Mouse (Mus musculus) midbrain, embryonic 13.5 days (tissue): ENCODE data around the gene Fancb. TPM values are rescaled to one million over a fixed set of nuclear protein-coding genes. Genes with fewer than 3 reads are reported as not detected.

Experiments used
- polyA plus RNA-seq: library from polyadenylated mRNA; unstranded; fragments of >200 nt; fragmentation: Nextera tagmentation; extraction: Ambion mirVana; gene quantifications from 2 replicates; pipeline ENCODE4 v1.2.1, GENCODE M21; 2015

Fancb gene
- polyA plus RNA-seq, 1 experiment from 2014 or later, result 3.8 TPM

Other genes starting within 250 kb of the Fancb start
- 13.8 and 14.4 TPM in 2 replicates for gene Mospd2, start 217 bp upstream of the Fancb start, polyA plus RNA-seq
- gene Gm17604, start 24.2 kb downstream of the Fancb start, polyA plus RNA-seq, result not detected in 2 replicates